Mouse (Mus musculus) heart, embryonic 15.5 days (tissue): ENCODE data around the gene Cacng1. TPM values are rescaled to one million over a fixed set of nuclear protein-coding genes. Genes with fewer than 3 reads are reported as not detected.

Experiments used
- ATAC-seq: fragments of 200-750 bp; cut with Nextera tagmentation; replicated peaks from 2 replicates; pipeline ENCODE4 v1.8.0; 2017; ENCODE audit warnings: low read depth, moderate TSS enrichment; ENCODE audit not compliant: insufficient number of reproducible peaks, insufficient read depth, low FRiP score
- H3K27ac ChIP-seq: fragments of 300-500 bp; sonication (generic); 2 replicates; pipeline ENCODE4 v1.5.1; 2015; ENCODE audit warnings: mild to moderate bottlenecking, inconsistent platforms
- H3K27me3 ChIP-seq: fragments of 300-500 bp; sonication (generic); 2 replicates; pipeline ENCODE4 v1.6.1; 2015; ENCODE audit warnings: inconsistent platforms
- H3K36me3 ChIP-seq: fragments of 300-500 bp; sonication (generic); 2 replicates; pipeline ENCODE4 v1.6.1; 2015; ENCODE audit warnings: mild to moderate bottlenecking, inconsistent platforms
- H3K4me1 ChIP-seq: fragments of 300-500 bp; sonication (generic); replicated peaks from 2 replicates; pipeline ENCODE4 v1.6.1; 2015; ENCODE audit warnings: inconsistent platforms
- H3K4me2 ChIP-seq: fragments of 300-500 bp; sonication (generic); 2 replicates; pipeline ENCODE4 v1.6.1; 2015; ENCODE audit warnings: inconsistent platforms, mild to moderate bottlenecking, moderate library complexity
- H3K4me3 ChIP-seq: fragments of 300-500 bp; sonication (generic); 2 replicates; pipeline ENCODE4 v1.5.1; 2015; ENCODE audit warnings: mild to moderate bottlenecking, inconsistent platforms
- H3K9ac ChIP-seq: fragments of 300-500 bp; sonication (generic); 2 replicates; pipeline ENCODE4 v1.6.1; 2015; ENCODE audit warnings: mild to moderate bottlenecking, inconsistent platforms
- H3K9me3 ChIP-seq: fragments of 300-500 bp; sonication (generic); replicated peaks from 2 replicates; pipeline ENCODE4 v1.6.1; 2016; ENCODE audit warnings: inconsistent platforms
- WGBS: fragments of 180-500 bp; shearing (Covaris S2); methylation state at CpG from one replicate; pipeline ENCODE4 v1.1.7; 2015; ENCODE audit warnings: mixed read lengths; 5-methylcytosine and 5-hydroxymethylcytosine counted together
- polyA plus RNA-seq: library from polyadenylated mRNA; unstranded; fragments of >200 nt; fragmentation: Nextera tagmentation; extraction: Ambion mirVana; gene quantifications from 2 replicates; pipeline ENCODE4 v1.2.1, GENCODE M21; 2015

Cacng1 gene
- polyA plus RNA-seq, 1 experiment from 2014 or later: 0.19 TPM

DNA sequence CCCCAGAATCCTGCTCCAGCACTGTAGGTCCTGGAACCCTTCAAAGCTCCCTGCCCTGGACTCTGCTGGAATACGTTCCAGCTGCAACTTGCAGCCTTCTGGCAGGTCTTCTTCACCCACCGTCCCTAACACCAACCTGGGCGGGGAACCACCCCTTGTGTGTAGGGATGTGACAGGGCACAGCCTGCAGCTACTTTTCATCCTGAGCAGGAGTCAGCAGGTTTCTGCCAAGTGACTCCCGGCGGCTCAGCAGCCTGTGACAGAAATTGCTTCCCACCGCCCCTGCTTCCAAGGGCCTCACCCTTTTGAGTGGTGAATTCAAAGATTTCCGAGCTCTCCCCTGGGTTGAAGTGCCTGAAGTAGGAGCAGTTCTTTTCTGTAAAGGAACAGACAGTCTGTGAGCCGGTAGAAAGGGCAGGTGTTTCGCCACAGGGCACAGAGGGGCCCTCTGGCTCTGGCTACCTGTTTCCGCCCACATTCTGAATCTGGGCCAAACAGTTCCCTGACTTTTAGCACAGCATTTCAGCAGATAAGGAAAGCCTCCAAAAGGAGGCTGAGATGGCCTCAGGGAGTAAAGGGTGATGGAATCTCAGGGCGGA, 10.7 kb downstream of the Cacng1 start:
- H3K4me1 ChIP-seq: 0 out of 2 replicates have a peak, but pooled peaks cover 5% of the 10 kb centered on the region
- H3K4me3 ChIP-seq: no peak overlapping the region
- no peak for ATAC-seq
- H3K27me3 ChIP-seq: 0 out of 2 replicates have a peak, but pooled peaks cover 3% of the 10 kb centered on the region
- WGBS: 54% methylated on average over 11 of the region's 11 CpGs
- no peak overlapping the region for H3K4me2 ChIP-seq
- H3K9me3 ChIP-seq: no peaks in the 10 kb centered on the region
- no peaks in the 10 kb centered on the region for H3K36me3 ChIP-seq
- no peak overlapping the region for H3K27ac ChIP-seq
- H3K9ac ChIP-seq: no peak overlapping the region

DNA sequence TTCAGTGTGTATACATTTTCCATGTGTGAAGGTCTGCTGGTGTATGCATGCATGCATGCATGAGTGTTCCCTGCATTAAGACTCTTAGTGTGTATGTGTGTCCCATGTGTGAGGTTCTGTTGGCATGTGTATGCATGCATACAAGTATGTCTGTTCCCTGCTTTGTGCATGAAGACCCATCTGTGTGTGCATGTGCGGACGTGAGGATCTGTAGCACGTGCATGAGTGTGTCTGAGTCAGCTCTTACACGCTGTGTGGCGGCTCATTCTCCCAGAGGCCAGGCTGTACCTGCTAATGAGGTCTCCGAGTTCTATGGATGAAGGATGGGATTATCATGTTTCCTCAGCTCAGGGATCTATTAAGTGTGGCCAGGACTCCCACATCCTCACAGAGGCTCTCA, 11.3 kb downstream of the Cacng1 start:
- Histone ChIP-seq H3K4me2 (no peak overlapping the region), H3K27ac (no peak overlapping the region)
- no peak for ATAC-seq

DNA sequence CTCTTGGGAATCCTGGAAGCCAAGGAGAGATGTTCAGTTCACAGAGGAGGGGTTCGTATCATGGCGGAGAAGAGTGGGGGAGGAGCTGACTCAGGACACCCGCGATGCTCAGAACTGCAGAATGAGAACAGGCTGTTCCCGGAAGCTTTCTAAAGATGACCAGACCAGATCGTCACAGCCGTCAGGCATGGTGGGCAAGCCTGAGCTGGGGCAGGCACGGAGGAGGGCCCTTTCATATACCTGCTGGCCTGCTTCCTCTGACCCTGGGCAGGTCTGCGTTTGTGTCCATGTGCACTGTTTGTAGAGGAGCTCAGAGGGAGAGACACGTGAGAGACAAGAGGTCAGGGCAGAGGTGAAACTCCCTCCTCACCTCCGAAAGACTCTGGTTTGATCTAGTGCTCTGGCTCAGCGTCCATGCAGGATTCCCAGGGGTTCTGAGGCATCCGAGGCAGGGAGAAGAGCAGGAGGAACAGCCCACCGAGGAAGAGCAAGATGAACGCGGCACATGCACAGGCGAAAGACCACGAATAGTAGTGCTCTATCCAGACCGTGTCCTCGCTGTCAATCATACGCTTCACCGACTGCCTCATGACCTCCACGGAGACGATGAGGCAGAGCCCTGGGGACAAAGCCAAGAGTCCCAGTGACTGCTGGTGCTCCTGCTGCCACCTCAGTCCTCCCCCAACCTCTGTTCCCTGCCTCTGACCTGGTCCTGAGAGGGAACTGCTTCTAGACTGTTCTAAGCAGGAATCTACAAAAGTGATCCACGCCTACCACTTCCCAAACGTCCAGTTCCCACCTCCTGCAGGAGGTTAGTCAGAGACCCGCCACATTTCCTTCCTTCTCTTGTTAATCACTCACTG, 12.8 kb downstream of the Cacng1 start:
- 51% methylated on average over 27 of the region's 27 CpGs for WGBS
- no peak for ATAC-seq
- H3K4me1 ChIP-seq: 0 out of 2 replicates have a peak, but pooled peaks cover 5% of the 10 kb centered on the region
- H3K9me3 ChIP-seq: no peaks in the 10 kb centered on the region
- H3K9ac ChIP-seq: no peak overlapping the region
- H3K36me3 ChIP-seq: no peaks in the 10 kb centered on the region
- 0 out of 2 replicates have a peak, but pooled peaks cover 3% of the 10 kb centered on the region for H3K27me3 ChIP-seq
- H3K27ac ChIP-seq: no peak overlapping the region
- H3K4me3 ChIP-seq: no peak overlapping the region
- no peak overlapping the region for H3K4me2 ChIP-seq

More for the DNA sequence above, 11.3 kb downstream of the Cacng1 start:
- Histone ChIP-seq H3K36me3 (no peaks in the 10 kb centered on the region), H3K9ac (no peak overlapping the region), H3K4me1 (0 out of 2 replicates have a peak, but pooled peaks cover 5% of the 10 kb centered on the region), H3K4me3 (no peak overlapping the region), H3K9me3 (no peaks in the 10 kb centered on the region), H3K27me3 (0 out of 2 replicates have a peak, but pooled peaks cover 3% of the 10 kb centered on the region)
- WGBS: 75% methylated on average over 6 of the region's 6 CpGs

DNA sequence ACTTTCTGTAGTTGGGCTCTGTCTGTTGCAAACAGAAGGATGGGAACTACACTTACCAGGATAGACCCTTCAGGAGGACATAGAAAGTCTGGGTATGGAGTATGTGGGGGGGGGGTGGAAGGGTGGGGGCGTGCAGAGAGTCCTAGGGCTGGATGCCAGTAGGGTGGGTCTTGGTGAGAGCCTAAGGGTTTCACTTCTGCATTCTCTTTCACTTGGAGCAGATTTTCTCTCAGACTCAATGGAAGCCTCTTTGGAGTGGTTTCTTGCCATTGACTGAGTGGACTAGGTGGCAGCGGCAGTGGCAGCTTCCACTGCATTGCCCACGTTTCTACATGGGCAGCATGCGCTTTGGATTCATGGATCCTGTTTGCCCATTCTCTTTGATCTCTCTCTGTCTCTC, 16.4 kb downstream of the Cacng1 start:
- Histone ChIP-seq H3K9ac (no peak overlapping the region), H3K36me3 (no peaks in the 10 kb centered on the region), H3K4me2 (no peak overlapping the region), H3K4me1 (0 out of 2 replicates have a peak, but pooled peaks cover 5% of the 10 kb centered on the region), H3K27me3 (0 out of 2 replicates have a peak, but pooled peaks cover 3% of the 10 kb centered on the region), H3K9me3 (no peaks in the 10 kb centered on the region), H3K27ac (no peak overlapping the region), H3K4me3 (no peak overlapping the region)
- no peak for ATAC-seq
- WGBS: 86% methylated on average over 4 of the region's 4 CpGs

DNA sequence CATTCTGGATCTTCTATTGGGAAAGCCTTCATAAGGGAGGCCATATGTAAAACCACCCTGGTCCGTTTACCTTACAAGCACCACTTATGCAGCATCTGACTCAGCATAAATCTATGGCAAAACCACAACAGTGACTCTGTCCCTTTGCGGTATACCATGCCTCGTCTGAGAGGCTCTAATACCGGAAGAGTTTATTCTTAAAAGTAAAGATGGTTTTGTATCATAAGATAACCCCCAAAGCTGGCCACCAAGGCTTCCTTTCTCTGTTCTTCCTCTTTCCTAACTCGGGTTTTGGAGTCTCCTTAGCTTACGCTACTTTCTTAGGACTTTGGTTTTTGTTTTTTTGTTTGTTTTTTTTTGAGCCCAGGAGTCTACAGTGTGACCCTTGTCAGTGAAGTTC, 23.0 kb downstream of the Cacng1 start:
- Histone ChIP-seq H3K4me2 (no peak overlapping the region), H3K9ac (no peak overlapping the region), H3K4me3 (no peak overlapping the region), H3K36me3 (0 out of 2 replicates have a peak, but pooled peaks cover 2% of the 10 kb centered on the region), H3K9me3 (no peaks in the 10 kb centered on the region), H3K27me3 (no peaks in the 10 kb centered on the region), H3K27ac (no peak overlapping the region), H3K4me1 (0 out of 2 replicates have a peak, but pooled peaks cover 3% of the 10 kb centered on the region)
- 79% methylated on average over 6 of the region's 6 CpGs for WGBS
- no peak for ATAC-seq

DNA sequence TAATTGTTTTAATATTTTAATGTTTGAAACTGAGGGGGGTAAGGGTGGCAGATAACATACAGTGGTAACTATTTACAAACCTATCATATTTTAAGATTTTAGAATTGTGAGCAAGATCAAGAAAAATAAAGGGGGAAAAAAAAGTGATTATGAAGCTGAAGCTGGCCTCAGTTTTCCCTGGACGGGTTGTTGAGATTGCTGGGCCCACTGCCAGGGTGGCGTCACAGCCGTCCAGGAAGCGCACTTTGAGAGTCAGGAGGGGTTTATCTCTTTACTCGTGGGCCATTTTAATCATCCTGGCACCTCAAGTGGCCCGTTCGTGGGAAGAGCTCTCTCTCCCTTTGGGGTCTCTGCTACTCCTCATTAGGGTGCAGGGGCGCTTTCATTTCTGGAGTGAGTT, 24.8 kb downstream of the Cacng1 start:
- no peak overlapping the region for H3K27ac ChIP-seq
- WGBS: 28% methylated on average over 8 of the region's 8 CpGs
- no peak for ATAC-seq

DNA sequence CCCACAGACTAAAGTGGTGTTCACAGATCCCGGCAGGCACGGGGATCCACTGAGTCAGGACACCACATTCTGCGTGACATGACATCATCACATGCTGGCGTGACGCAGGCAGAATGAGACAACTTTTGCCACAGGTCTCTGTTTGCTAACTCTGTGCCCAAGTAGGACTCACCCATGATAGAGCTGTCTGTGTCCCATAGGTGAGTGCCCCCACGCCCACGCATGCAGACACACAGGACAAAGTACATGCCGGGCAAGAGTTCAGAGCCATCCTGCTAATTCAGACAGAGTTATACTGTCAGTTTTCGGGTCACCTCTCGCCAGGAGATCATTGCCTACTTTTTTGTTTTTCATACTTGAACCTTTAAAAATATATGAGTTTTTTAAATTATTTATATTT, 27.8 kb downstream of the Cacng1 start:
- ATAC-seq: no peak
- Histone ChIP-seq H3K4me2 (no peak overlapping the region), H3K9me3 (no peaks in the 10 kb centered on the region), H3K9ac (no peak overlapping the region), H3K27ac (no peak overlapping the region), H3K4me1 (0 out of 2 replicates have a peak, but pooled peaks cover 3% of the 10 kb centered on the region), H3K27me3 (no peaks in the 10 kb centered on the region), H3K4me3 (no peak overlapping the region), H3K36me3 (peaks cover 26% of the 10 kb centered on the region)
- WGBS: 92% methylated on average over 10 of the region's 10 CpGs

More for the DNA sequence above, 24.8 kb downstream of the Cacng1 start:
- 0 out of 2 replicates have a peak, but pooled peaks cover 3% of the 10 kb centered on the region for H3K4me1 ChIP-seq
- H3K4me2 ChIP-seq: no peak overlapping the region
- no peak overlapping the region for H3K4me3 ChIP-seq
- peaks cover 11% of the 10 kb centered on the region for H3K36me3 ChIP-seq
- no peaks in the 10 kb centered on the region for H3K27me3 ChIP-seq
- H3K9me3 ChIP-seq: no peaks in the 10 kb centered on the region
- no peak overlapping the region for H3K9ac ChIP-seq

DNA sequence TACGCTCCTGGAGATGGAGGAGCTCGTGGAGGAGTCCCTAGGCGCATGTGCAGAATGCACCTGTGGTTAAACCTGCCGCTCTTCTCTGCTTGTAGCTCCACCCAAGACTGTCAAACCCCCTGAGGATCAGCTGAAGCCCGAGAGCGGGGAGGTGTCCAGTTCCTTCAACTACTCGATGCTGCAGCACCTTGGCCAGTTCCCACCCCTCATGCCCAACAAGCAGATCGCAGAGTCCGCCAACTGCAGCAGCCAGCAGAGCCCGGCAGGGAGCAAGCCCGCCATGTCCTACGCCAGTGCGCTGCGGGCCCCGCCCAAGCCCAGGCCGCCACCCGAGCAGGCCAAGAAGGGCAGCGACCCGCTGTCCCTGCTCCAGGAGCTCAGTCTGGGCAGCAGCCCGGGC, 30.0 kb downstream of the Cacng1 start:
- H3K9ac ChIP-seq: no peak overlapping the region
- no peak overlapping the region for H3K4me3 ChIP-seq
- H3K36me3 ChIP-seq: peaks cover 26% of the 10 kb centered on the region
- H3K4me2 ChIP-seq: no peak overlapping the region
- WGBS: 89% methylated on average over 20 of the region's 20 CpGs
- H3K9me3 ChIP-seq: no peaks in the 10 kb centered on the region
- H3K27me3 ChIP-seq: no peaks in the 10 kb centered on the region
- no peak overlapping the region for H3K27ac ChIP-seq
- no peaks in the 10 kb centered on the region for H3K4me1 ChIP-seq
- no peak for ATAC-seq

DNA sequence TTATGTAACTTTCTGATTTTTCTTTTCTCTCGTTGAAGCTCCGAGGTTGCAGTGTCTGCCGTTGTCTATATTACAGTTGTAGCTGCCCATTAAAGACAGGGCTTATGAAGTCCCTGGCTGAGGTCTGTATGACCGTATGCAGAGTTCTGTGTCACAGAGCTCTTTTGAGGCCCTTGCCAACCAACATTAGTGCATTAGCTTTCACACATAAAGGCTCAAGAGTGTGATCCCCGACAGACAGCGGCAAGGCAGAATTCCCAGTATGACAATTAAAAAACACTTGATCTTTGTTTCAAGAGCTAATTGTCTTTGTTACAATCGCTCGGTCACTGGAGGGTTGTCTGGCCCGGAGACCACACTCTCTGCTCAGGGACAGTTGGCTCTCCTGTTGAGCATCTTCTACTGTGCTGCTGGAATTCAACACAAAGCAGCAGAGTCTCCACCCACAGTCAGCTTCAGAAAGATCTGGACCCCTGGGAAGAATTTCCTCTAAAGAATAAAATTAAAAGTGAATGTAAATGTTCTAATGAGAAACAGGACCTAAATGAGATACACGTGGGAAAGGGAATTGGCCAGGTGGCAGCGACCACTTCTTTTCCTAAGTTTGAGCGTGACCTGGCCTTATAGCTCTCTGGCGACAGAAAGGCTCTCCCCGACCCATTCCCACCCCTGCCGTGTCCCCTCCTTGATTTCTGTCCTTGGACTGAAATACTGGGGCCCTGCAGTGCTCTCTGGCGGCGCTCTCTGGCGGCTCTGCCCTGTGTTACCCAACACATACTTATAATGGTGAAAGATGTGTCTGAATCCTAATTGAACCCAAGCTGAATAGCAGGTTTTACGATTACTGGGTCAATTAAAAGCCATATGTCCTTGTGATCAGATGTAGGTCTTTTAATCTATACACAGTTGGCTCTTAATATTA, 32.5 kb downstream of the Cacng1 start:
- H3K4me2 ChIP-seq: no peak overlapping the region
- H3K36me3 ChIP-seq: peaks cover 29% of the 10 kb centered on the region
- H3K4me3 ChIP-seq: no peak overlapping the region
- WGBS: 73% methylated on average over 19 of the region's 19 CpGs
- H3K27ac ChIP-seq: no peak overlapping the region
- no peaks in the 10 kb centered on the region for H3K9me3 ChIP-seq
- H3K9ac ChIP-seq: no peak overlapping the region
- H3K27me3 ChIP-seq: no peaks in the 10 kb centered on the region
- no peak for ATAC-seq
- H3K4me1 ChIP-seq: no peaks in the 10 kb centered on the region

DNA sequence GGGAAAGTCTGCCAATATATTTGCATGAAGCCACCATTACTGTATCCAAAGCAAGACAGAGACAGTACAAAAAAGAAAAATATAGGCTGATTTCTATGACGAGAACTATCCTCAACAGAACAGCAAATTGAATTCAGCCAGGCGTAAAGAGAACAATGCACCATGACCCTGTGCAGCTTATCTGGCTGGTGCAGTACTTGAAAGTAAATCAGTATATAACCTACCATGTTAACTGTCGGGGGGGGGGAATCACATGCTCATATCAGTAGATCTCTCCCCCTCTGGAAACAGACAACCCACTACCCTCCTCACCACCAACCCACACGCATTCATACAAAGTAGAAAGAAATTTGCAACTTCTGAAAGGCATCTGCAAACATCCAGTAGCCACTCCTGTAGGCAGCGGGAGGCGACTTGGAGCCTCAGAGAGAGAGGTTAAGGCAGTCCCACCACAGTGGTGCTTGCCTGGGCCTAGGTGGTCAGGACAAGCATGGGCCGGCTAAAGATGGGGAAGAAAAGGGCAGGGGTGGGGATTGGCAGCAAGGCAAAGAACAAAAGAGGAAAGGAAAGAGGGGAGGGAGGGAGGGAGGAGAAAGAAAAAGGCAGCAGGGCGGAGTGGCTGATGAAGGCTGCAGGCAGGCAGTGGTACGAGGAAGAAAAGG, 33.5 kb downstream of the Cacng1 start:
- whole genome bisulfite sequencing: 84% methylated on average over 9 of the region's 9 CpGs
- no peaks in the 10 kb centered on the region for H3K9me3 ChIP-seq
- no peaks in the 10 kb centered on the region for H3K27me3 ChIP-seq
- H3K27ac ChIP-seq: no peak overlapping the region
- no peak overlapping the region for H3K9ac ChIP-seq
- no peaks in the 10 kb centered on the region for H3K4me1 ChIP-seq
- ATAC-seq: no peak
- peaks cover 24% of the 10 kb centered on the region for H3K36me3 ChIP-seq
- no peak overlapping the region for H3K4me3 ChIP-seq
- H3K4me2 ChIP-seq: no peak overlapping the region
